Mouse (Mus musculus) liver, embryonic 15.5 days (tissue): ENCODE results near the gene Grid2ip. TPM values are rescaled to one million over a fixed set of nuclear protein-coding genes. Genes with fewer than 3 reads are reported as not detected.

Experiments
- ATAC-seq: fragments of 200-750 bp; cut with Nextera tagmentation; 2 replicates; pipeline ENCODE4 v1.8.0; 2017; ENCODE audit warnings: moderate number of reproducible peaks, mild to moderate bottlenecking, moderate library complexity; ENCODE audit not compliant: insufficient read depth
- H3K27ac ChIP-seq: fragments of 300-500 bp; sonication (generic); replicated peaks from 2 replicates; pipeline ENCODE4 v1.5.1; 2015; ENCODE audit warnings: mild to moderate bottlenecking, inconsistent platforms
- H3K27me3 ChIP-seq: fragments of 300-500 bp; sonication (generic); 2 replicates; pipeline ENCODE4 v1.6.1; 2015; ENCODE audit warnings: mild to moderate bottlenecking, inconsistent platforms
- H3K36me3 ChIP-seq: fragments of 300-500 bp; sonication (generic); replicated peaks from 2 replicates; pipeline ENCODE4 v1.6.1; 2015; ENCODE audit warnings: moderate library complexity, mild to moderate bottlenecking, inconsistent platforms
- H3K4me1 ChIP-seq: fragments of 300-500 bp; sonication (generic); replicated peaks from 2 replicates; pipeline ENCODE4 v1.6.1; 2015; ENCODE audit warnings: inconsistent platforms
- H3K4me2 ChIP-seq: fragments of 300-500 bp; sonication (generic); 2 replicates; pipeline ENCODE4 v1.6.1; 2015; ENCODE audit warnings: moderate library complexity, mild to moderate bottlenecking, inconsistent platforms
- H3K4me3 ChIP-seq: fragments of 300-500 bp; sonication (generic); replicated peaks from 2 replicates; pipeline ENCODE4 v1.5.1; 2015; ENCODE audit warnings: mild to moderate bottlenecking, inconsistent platforms
- H3K9ac ChIP-seq: fragments of 300-500 bp; sonication (generic); 2 replicates; pipeline ENCODE4 v1.6.1; 2015; ENCODE audit warnings: moderate library complexity, mild to moderate bottlenecking, inconsistent platforms
- H3K9me3 ChIP-seq: fragments of 300-500 bp; sonication (generic); replicated peaks from 2 replicates; pipeline ENCODE4 v1.6.1; 2016; ENCODE audit warnings: inconsistent platforms
- WGBS: fragments of 180-500 bp; shearing (Covaris S2); methylation state at CpG from one replicate; pipeline ENCODE4 v1.1.7; 2015; ENCODE audit warnings: mixed read lengths; ENCODE audit not compliant: insufficient replicate concordance; 5-methylcytosine and 5-hydroxymethylcytosine counted together
- polyA plus RNA-seq: library from polyadenylated mRNA; unstranded; fragments of >200 nt; fragmentation: Nextera tagmentation; extraction: Ambion mirVana; gene quantifications from 2 replicates; pipeline ENCODE4 v1.2.1, GENCODE M21; 2015

The Grid2ip gene
- polyA plus RNA-seq, 1 experiment from 2014 or later: not detected

DNA sequence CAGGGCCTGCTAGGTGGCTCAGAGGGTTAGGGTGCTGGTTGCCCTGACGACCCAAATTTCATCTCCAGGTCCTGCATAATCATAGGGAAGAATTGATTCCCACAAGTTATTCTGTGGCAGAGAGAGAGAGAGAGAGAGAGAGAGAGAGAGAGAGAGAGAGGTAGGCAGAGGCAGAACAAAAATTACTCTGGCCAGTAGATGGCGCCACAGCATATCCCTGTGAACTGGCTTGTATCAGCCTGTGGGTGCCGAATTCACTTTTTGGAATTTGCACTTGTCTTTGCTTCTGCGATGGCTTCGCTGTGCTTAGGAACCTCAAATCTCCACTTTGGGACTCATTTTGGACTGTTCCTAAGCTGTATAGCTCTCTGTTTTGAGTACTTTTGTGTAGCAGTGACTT, 23.3 kb upstream of the Grid2ip start:
- no peak overlapping the region for H3K27ac ChIP-seq
- 11% methylated on average over 5 of the region's 5 CpGs for WGBS
- no peaks in the 10 kb centered on the region for H3K9me3 ChIP-seq
- H3K36me3 ChIP-seq: no peaks in the 10 kb centered on the region
- peaks cover 9% of the 10 kb centered on the region for H3K4me1 ChIP-seq
- no peak overlapping the region; the same call in 1 of the 2 replicates for H3K4me2 ChIP-seq
- peaks cover 6% of the 10 kb centered on the region; the same call in 1 of the 2 replicates for H3K27me3 ChIP-seq
- no peak overlapping the region for H3K9ac ChIP-seq
- H3K4me3 ChIP-seq: no peak overlapping the region
- no peak for ATAC-seq

DNA sequence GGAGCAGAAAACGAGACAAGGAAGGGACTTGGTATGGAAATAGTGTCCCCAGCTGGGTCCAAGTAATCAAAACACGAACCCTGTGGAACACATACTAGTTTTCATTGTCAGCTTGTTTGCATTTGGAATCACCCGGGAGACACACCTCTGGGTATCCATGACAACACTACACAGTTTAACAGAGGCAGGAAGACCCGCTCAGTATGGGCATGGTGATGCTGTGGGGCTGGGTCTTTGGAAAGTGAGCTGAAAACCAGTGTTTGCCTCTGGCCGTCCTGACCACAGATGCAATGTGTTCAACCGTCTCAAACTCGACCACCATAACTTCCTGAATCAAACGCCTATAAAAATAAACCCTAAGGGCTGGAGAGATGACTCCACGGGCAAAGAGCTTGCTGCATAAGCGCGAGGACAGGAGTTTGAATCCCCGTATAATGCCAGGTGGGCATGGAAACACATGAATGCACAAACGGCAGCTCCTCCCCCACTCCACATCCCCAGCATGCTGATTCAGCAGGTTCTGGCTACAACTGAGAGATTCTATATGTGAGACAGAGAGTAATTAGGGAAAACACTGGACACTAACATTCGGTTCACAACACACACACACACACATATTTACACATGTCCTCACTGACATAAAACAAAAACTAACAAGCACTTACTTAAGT, 22.6 kb upstream of the Grid2ip start:
- no peaks in the 10 kb centered on the region for H3K36me3 ChIP-seq
- H3K27ac ChIP-seq: no peak overlapping the region
- peaks cover 8% of the 10 kb centered on the region for H3K4me1 ChIP-seq
- no peak for ATAC-seq
- H3K27me3 ChIP-seq: peaks cover 6% of the 10 kb centered on the region; the same call in 1 of the 2 replicates
- no peak overlapping the region for H3K9ac ChIP-seq
- 47% methylated on average over 14 of the region's 14 CpGs for WGBS
- H3K4me2 ChIP-seq: no peak overlapping the region
- no peak overlapping the region for H3K4me3 ChIP-seq
- H3K9me3 ChIP-seq: no peaks in the 10 kb centered on the region

- Histone ChIP-seq H3K4me3 (no peak overlapping the region), H3K9ac (no peak overlapping the region), H3K27ac (no peak overlapping the region), H3K4me2 (no peak overlapping the region), H3K9me3 (no peaks in the 10 kb centered on the region), H3K4me1 (peaks cover 3% of the 10 kb centered on the region), H3K36me3 (no peaks in the 10 kb centered on the region), H3K27me3 (peaks cover 6% of the 10 kb centered on the region; the same call in 1 of the 2 replicates)
- WGBS: 59% methylated on average over 7 of the region's 7 CpGs
- ATAC-seq: no peak
Observed at GRCm38 (mm10) chr5:143335089-143335460, 22.1 kb upstream of the Grid2ip start.

DNA sequence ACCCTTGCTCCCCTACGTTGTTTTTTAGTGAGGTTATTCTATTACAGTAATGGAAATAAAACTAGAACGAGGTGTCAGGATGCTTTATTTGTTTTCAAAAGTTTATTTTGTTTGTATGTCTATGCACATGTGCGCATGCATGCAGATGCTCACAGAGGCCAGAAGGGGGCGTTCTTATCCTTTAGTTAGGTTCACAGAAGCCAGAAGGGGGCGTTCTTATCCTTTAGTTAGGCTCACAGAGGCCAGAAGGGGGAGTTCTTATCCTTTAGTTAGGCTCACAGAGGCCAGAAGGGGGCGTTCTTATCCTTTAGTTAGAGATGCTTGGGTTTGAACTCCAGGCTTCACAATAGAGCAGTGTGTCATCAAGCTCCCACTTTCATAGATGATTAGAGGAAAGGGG, 20.6 kb upstream of the Grid2ip start:
- Histone ChIP-seq H3K36me3 (no peaks in the 10 kb centered on the region), H3K9ac (no peak overlapping the region), H3K27me3 (peaks cover 6% of the 10 kb centered on the region; the same call in 1 of the 2 replicates), H3K9me3 (no peaks in the 10 kb centered on the region), H3K27ac (no peak overlapping the region), H3K4me3 (no peak overlapping the region), H3K4me2 (no peak overlapping the region), H3K4me1 (no peaks in the 10 kb centered on the region; the same call in 1 of the 2 replicates)
- no peak for ATAC-seq
- WGBS: 50% methylated on average over 6 of the region's 6 CpGs

DNA sequence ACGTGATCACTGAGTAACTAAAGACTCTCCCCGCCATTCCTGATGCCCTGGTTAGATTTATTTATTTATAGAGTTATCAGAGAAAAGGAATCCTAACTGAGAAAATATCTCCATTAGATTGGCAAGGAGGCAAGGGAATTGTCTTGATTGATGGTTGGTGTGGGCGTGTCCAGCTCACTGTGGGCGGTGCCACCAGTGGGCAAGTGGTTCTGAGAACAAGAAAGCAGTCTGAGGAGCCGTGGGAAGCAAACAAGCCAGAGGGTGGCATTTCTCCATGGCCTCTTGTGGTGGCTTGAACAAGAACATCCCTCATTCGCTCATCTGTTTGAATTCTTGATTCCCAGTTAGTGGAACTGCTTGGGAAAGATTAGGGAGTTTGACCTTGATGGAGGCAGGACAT, 17.5 kb upstream of the Grid2ip start:
- Histone ChIP-seq H3K27me3 (peaks cover 6% of the 10 kb centered on the region; the same call in 1 of the 2 replicates), H3K4me1 (no peaks in the 10 kb centered on the region), H3K4me3 (no peak overlapping the region), H3K27ac (no peak overlapping the region), H3K4me2 (no peak overlapping the region), H3K9me3 (no peaks in the 10 kb centered on the region), H3K36me3 (no peaks in the 10 kb centered on the region), H3K9ac (no peak overlapping the region)
- ATAC-seq: no peak
- WGBS: 38% methylated on average over 6 of the region's 6 CpGs

GRCm38 (mm10) chr5:143346367-143346766, 10.8 kb upstream of the Grid2ip start:
- no peak overlapping the region for H3K27ac ChIP-seq
- no peaks in the 10 kb centered on the region for H3K9me3 ChIP-seq
- H3K4me2 ChIP-seq: no peak overlapping the region
- 62% methylated on average over 8 of the region's 8 CpGs for WGBS
- no peak overlapping the region for H3K4me3 ChIP-seq
- ATAC-seq: no peak
- H3K36me3 ChIP-seq: no peaks in the 10 kb centered on the region
- H3K27me3 ChIP-seq: no peaks in the 10 kb centered on the region
- no peaks in the 10 kb centered on the region for H3K4me1 ChIP-seq
- no peak overlapping the region for H3K9ac ChIP-seq

GRCm38 (mm10) chr5:143356017-143356416, 1.1 kb upstream of the Grid2ip start:
- WGBS: 28% methylated on average over 5 of the region's 5 CpGs

GRCm38 (mm10) chr5:143357564-143357963, 426 bp downstream of the Grid2ip start:
- H3K27ac ChIP-seq: no peak overlapping the region
- peaks cover 71% of the 10 kb centered on the region for H3K27me3 ChIP-seq
- no peak overlapping the region for H3K9ac ChIP-seq
- H3K4me1 ChIP-seq: no peaks in the 10 kb centered on the region
- WGBS: 4% methylated on average over 28 of the region's 28 CpGs
- no peak overlapping the region for H3K4me3 ChIP-seq
- H3K9me3 ChIP-seq: no peaks in the 10 kb centered on the region
- no peak overlapping the region for H3K4me2 ChIP-seq
- no peak for ATAC-seq
- no peaks in the 10 kb centered on the region for H3K36me3 ChIP-seq

More at GRCm38 (mm10) chr5:143356017-143356416, 1.1 kb upstream of the Grid2ip start:
- Histone ChIP-seq H3K27ac (no peak overlapping the region), H3K4me3 (no peak overlapping the region), H3K4me1 (no peaks in the 10 kb centered on the region), H3K4me2 (no peak overlapping the region), H3K36me3 (no peaks in the 10 kb centered on the region), H3K9ac (no peak overlapping the region), H3K9me3 (no peaks in the 10 kb centered on the region), H3K27me3 (peaks cover 60% of the 10 kb centered on the region)
- no peak for ATAC-seq

GRCm38 (mm10) chr5:143359263-143359662, 2.1 kb downstream of the Grid2ip start:
- ATAC-seq: no peak
- no peaks in the 10 kb centered on the region for H3K4me1 ChIP-seq
- H3K36me3 ChIP-seq: no peaks in the 10 kb centered on the region
- H3K9me3 ChIP-seq: no peaks in the 10 kb centered on the region
- no peak overlapping the region for H3K4me3 ChIP-seq
- H3K4me2 ChIP-seq: no peak overlapping the region
- H3K9ac ChIP-seq: no peak overlapping the region
- no peak overlapping the region for H3K27ac ChIP-seq
- H3K27me3 ChIP-seq: peaks cover 88% of the 10 kb centered on the region
- WGBS: 24% methylated on average over 7 of the region's 7 CpGs

GRCm38 (mm10) chr5:143360000-143360399, 2.9 kb downstream of the Grid2ip start:
- Histone ChIP-seq H3K4me2 (no peak overlapping the region), H3K36me3 (no peaks in the 10 kb centered on the region), H3K27ac (no peak overlapping the region), H3K27me3 (peaks cover 90% of the 10 kb centered on the region), H3K9me3 (no peaks in the 10 kb centered on the region), H3K9ac (no peak overlapping the region), H3K4me1 (no peaks in the 10 kb centered on the region), H3K4me3 (no peak overlapping the region)
- 47% methylated on average over 5 of the region's 5 CpGs for WGBS
- ATAC-seq: no peak

DNA sequence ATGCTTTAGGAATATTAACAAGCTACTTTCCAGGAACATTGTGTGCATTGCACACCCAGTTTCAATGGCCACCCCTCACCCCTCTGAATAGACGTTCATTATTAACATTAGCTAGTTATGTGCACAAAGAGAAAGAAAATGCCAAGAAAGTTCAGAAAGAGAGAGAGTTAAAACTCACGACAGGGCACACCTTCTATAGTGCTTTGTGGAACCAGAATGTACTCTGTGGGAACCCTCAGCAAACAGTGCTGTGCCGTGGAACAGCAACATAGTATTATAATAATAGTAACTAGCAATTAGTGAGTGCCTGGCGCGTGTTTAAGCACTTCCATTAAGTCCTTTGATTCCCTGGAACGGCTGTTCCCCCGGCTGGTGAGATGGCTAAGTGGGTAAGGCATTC, 4.3 kb downstream of the Grid2ip start:
- 50% methylated on average over 7 of the region's 7 CpGs for WGBS
- Histone ChIP-seq H3K4me3 (no peak overlapping the region), H3K9me3 (no peaks in the 10 kb centered on the region), H3K36me3 (no peaks in the 10 kb centered on the region), H3K4me1 (no peaks in the 10 kb centered on the region), H3K27me3 (peaks cover 91% of the 10 kb centered on the region), H3K27ac (no peak overlapping the region), H3K4me2 (no peak overlapping the region), H3K9ac (no peak overlapping the region)
- ATAC-seq: no peak
